Mouse (Mus musculus): ENCODE results near the gene Irx3. TPM values are rescaled to one million over a fixed set of nuclear protein-coding genes. Genes with fewer than 3 reads are reported as not detected.

Irx3 gene
- polyA plus RNA-seq, 1 experiment from 2014 or later = 16.1 TPM

GRCm38 (mm10) chr8:91804403-91805253 lies 2.8 kb upstream of the Irx3 start:
- H3K4me3 ChIP-seq (ENCODE audit: low read depth, low read length) = peak overlapping the region; percentile 33
- peaks cover 43% of the 10 kb centered on the region for H3K4me1 ChIP-seq (ENCODE audit: control insufficient read depth, insufficient read depth, low read length)
- H3K27ac ChIP-seq (ENCODE audit: low read depth, low read length) = no peak overlapping the region; the same call in 1 of the 2 replicates
- peak; percentile 69 for DNase-seq (ENCODE audit: low spot score)
- H3K36me3 ChIP-seq (ENCODE audit: control insufficient read depth, insufficient read depth, low read length) = no peaks in the 10 kb centered on the region
- 1% methylated on average over 35 of the region's 36 CpGs for WGBS
- H3K9me3 ChIP-seq (ENCODE audit: control insufficient read depth, low read length) = no peaks in the 10 kb centered on the region
- peak overlapping the region; percentile 59 for H3K4me2 ChIP-seq (ENCODE audit: low read depth)
- peak overlapping the region; percentile 63 for H3K9ac ChIP-seq (ENCODE audit: low read length)
- no peak for ATAC-seq (ENCODE audit: insufficient read depth, low FRiP score, low TSS enrichment)
- peaks cover 28% of the 10 kb centered on the region for H3K27me3 ChIP-seq (ENCODE audit: control insufficient read depth, insufficient read depth, low read length)

GRCm38 (mm10) chr8:91803515-91804402 lies 1.9 kb upstream of the Irx3 start:
- H3K9ac ChIP-seq (ENCODE audit: low read length) = peak overlapping the region; percentile 45
- no peak overlapping the region; the same call in 1 of the 2 replicates for H3K27ac ChIP-seq (ENCODE audit: low read depth, low read length)
- ATAC-seq (ENCODE audit: insufficient read depth, low FRiP score, low TSS enrichment) = no peak
- peak; percentile 55 for DNase-seq (ENCODE audit: low spot score)
- peak overlapping the region; percentile 20; the same call in 1 of the 2 replicates for H3K4me3 ChIP-seq (ENCODE audit: low read depth, low read length)
- H3K27me3 ChIP-seq (ENCODE audit: control insufficient read depth, insufficient read depth, low read length) = peaks cover 25% of the 10 kb centered on the region
- H3K4me1 ChIP-seq (ENCODE audit: control insufficient read depth, insufficient read depth, low read length) = peaks cover 45% of the 10 kb centered on the region
- no peaks in the 10 kb centered on the region for H3K36me3 ChIP-seq (ENCODE audit: control insufficient read depth, insufficient read depth, low read length)
- no peaks in the 10 kb centered on the region for H3K9me3 ChIP-seq (ENCODE audit: control insufficient read depth, low read length)
- H3K4me2 ChIP-seq (ENCODE audit: low read depth) = peak overlapping the region; percentile 78
- 8% methylated on average over 28 of the region's 28 CpGs for WGBS

GRCm38 (mm10) chr8:91802401-91803322 lies 795 bp upstream of the Irx3 start:
- Histone ChIP-seq H3K27me3 (ENCODE audit: control insufficient read depth, insufficient read depth, low read length) (peaks cover 30% of the 10 kb centered on the region), H3K9me3 (ENCODE audit: control insufficient read depth, low read length) (no peaks in the 10 kb centered on the region), H3K4me2 (ENCODE audit: low read depth) (peak overlapping the region; percentile 78), H3K27ac (ENCODE audit: low read depth, low read length) (no peak overlapping the region), H3K4me3 (ENCODE audit: low read depth, low read length) (peak overlapping the region; percentile 88), H3K4me1 (ENCODE audit: control insufficient read depth, insufficient read depth, low read length) (peaks cover 54% of the 10 kb centered on the region), H3K36me3 (ENCODE audit: control insufficient read depth, insufficient read depth, low read length) (no peaks in the 10 kb centered on the region), H3K9ac (ENCODE audit: low read length) (peak overlapping the region; percentile 91)
- DNase-seq (ENCODE audit: low spot score) = peak; percentile 57
- WGBS = under 1% methylated on average over 29 of the region's 29 CpGs
- no peak for ATAC-seq (ENCODE audit: insufficient read depth, low FRiP score, low TSS enrichment)

- Histone ChIP-seq H3K27ac (ENCODE audit: low read depth, low read length) (peak overlapping the region; percentile 96), H3K9me3 (ENCODE audit: control insufficient read depth, low read length) (no peaks in the 10 kb centered on the region), H3K4me3 (ENCODE audit: low read depth, low read length) (peak overlapping the region; percentile 88), H3K9ac (ENCODE audit: low read length) (peak overlapping the region; percentile 91), H3K27me3 (ENCODE audit: control insufficient read depth, insufficient read depth, low read length) (peaks cover 36% of the 10 kb centered on the region), H3K4me1 (ENCODE audit: control insufficient read depth, insufficient read depth, low read length) (peaks cover 45% of the 10 kb centered on the region), H3K4me2 (ENCODE audit: low read depth) (peak overlapping the region; percentile 78), H3K36me3 (ENCODE audit: control insufficient read depth, insufficient read depth, low read length) (no peaks in the 10 kb centered on the region)
- 0% methylated on average over 53 of the region's 57 CpGs for WGBS
- DNase-seq (ENCODE audit: low spot score) (peak; percentile 82), ATAC-seq (ENCODE audit: insufficient read depth, low FRiP score, low TSS enrichment) (peak; percentile 80)
Measured at GRCm38 (mm10) chr8:91801241-91801811, 541 bp downstream of the Irx3 start.

- DNase-seq (ENCODE audit: low spot score) = peak; percentile 59
- WGBS = 0% methylated on average over 63 of the region's 64 CpGs
- H3K27me3 ChIP-seq (ENCODE audit: control insufficient read depth, insufficient read depth, low read length) = peaks cover 40% of the 10 kb centered on the region
Measured at GRCm38 (mm10) chr8:91800523-91801240, 1.2 kb downstream of the Irx3 start.

GRCm38 (mm10) chr8:91799681-91800522 lies 2.0 kb downstream of the Irx3 start:
- Histone ChIP-seq H3K27ac (ENCODE audit: low read depth, low read length) (peak overlapping the region; percentile 96), H3K9ac (ENCODE audit: low read length) (peak overlapping the region; percentile 91), H3K4me2 (ENCODE audit: low read depth) (peak overlapping the region; percentile 78), H3K9me3 (ENCODE audit: control insufficient read depth, low read length) (no peaks in the 10 kb centered on the region), H3K4me1 (ENCODE audit: control insufficient read depth, insufficient read depth, low read length) (peaks cover 37% of the 10 kb centered on the region), H3K27me3 (ENCODE audit: control insufficient read depth, insufficient read depth, low read length) (peaks cover 36% of the 10 kb centered on the region), H3K36me3 (ENCODE audit: control insufficient read depth, insufficient read depth, low read length) (no peaks in the 10 kb centered on the region), H3K4me3 (ENCODE audit: low read depth, low read length) (peak overlapping the region; percentile 88)
- ATAC-seq (ENCODE audit: insufficient read depth, low FRiP score, low TSS enrichment) (no peak), DNase-seq (ENCODE audit: low spot score) (peak; percentile 52)
- under 1% methylated on average over 80 of the region's 89 CpGs for WGBS

More at GRCm38 (mm10) chr8:91800523-91801240, 1.2 kb downstream of the Irx3 start:
- H3K9ac ChIP-seq (ENCODE audit: low read length) = peak overlapping the region; percentile 91
- ATAC-seq (ENCODE audit: insufficient read depth, low FRiP score, low TSS enrichment) = no peak
- peak overlapping the region; percentile 88 for H3K4me3 ChIP-seq (ENCODE audit: low read depth, low read length)
- H3K36me3 ChIP-seq (ENCODE audit: control insufficient read depth, insufficient read depth, low read length) = no peaks in the 10 kb centered on the region
- H3K27ac ChIP-seq (ENCODE audit: low read depth, low read length) = peak overlapping the region; percentile 96
- no peaks in the 10 kb centered on the region for H3K9me3 ChIP-seq (ENCODE audit: control insufficient read depth, low read length)
- peaks cover 44% of the 10 kb centered on the region for H3K4me1 ChIP-seq (ENCODE audit: control insufficient read depth, insufficient read depth, low read length)
- peak overlapping the region; percentile 78 for H3K4me2 ChIP-seq (ENCODE audit: low read depth)

GRCm38 (mm10) chr8:91799016-91799581 lies 2.8 kb downstream of the Irx3 start:
- peak overlapping the region; percentile 91 for H3K9ac ChIP-seq (ENCODE audit: low read length)
- H3K27ac ChIP-seq (ENCODE audit: low read depth, low read length) = peak overlapping the region; percentile 96
- H3K4me2 ChIP-seq (ENCODE audit: low read depth) = peak overlapping the region; percentile 78
- 6% methylated on average over 16 of the region's 16 CpGs for WGBS
- DNase-seq (ENCODE audit: low spot score) (peak; percentile 37), ATAC-seq (ENCODE audit: insufficient read depth, low FRiP score, low TSS enrichment) (no peak)
- no peaks in the 10 kb centered on the region for H3K36me3 ChIP-seq (ENCODE audit: control insufficient read depth, insufficient read depth, low read length)
- H3K27me3 ChIP-seq (ENCODE audit: control insufficient read depth, insufficient read depth, low read length) = peaks cover 33% of the 10 kb centered on the region
- no peaks in the 10 kb centered on the region for H3K9me3 ChIP-seq (ENCODE audit: control insufficient read depth, low read length)
- H3K4me1 ChIP-seq (ENCODE audit: control insufficient read depth, insufficient read depth, low read length) = peaks cover 33% of the 10 kb centered on the region
- H3K4me3 ChIP-seq (ENCODE audit: low read depth, low read length) = peak overlapping the region; percentile 88
